Mouse (Mus musculus): ENCODE measurements around the gene Gm28048. TPM values are rescaled to one million over a fixed set of nuclear protein-coding genes. Genes with fewer than 3 reads are reported as not detected.

The Gm28048 gene
- polyA plus RNA-seq, 1 experiment from 2014 or later = 14.0 TPM

DNA sequence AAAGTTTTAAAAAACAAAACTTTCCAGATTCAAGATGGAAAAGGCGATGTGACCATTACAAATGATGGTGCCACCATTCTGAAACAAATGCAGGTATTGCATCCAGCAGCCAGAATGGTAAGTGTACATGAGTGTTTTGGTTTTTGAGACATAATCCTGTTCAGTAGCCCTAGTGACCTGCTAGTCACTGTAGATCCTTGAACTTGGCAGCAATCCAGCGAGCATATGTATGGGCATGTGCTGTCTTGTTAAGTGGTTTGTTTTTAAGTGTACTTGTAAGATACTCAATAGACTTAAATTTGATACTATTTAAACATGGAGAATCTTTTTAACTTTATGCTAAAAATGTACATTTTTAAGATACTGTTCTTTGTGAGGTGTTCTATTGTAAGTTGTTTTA lies 12.4 kb upstream of the Gm28048 start:
- no peak overlapping the region for H3K4me2 ChIP-seq (replicated peaks; ENCODE audit: low read depth)
- ATAC-seq (ENCODE audit: low FRiP score, low TSS enrichment) = no peak
- no peaks in the 10 kb centered on the region for H3K9me3 ChIP-seq (ENCODE audit: control insufficient read depth, low read length)
- H3K36me3 ChIP-seq (ENCODE audit: control insufficient read depth, insufficient read depth, low read length) = peaks cover 8% of the 10 kb centered on the region; the same call in 1 of the 2 replicates
- no peak for DNase-seq (ENCODE audit: low spot score)
- H3K4me3 ChIP-seq (ENCODE audit: low read depth, low read length) = no peak overlapping the region
- no peak overlapping the region for H3K9ac ChIP-seq (ENCODE audit: low read length)
- TF ChIP-seq EP300 (optimal IDR thresholded peaks at IDR 0.05) (no peak), CTCF (IDR thresholded peaks at IDR 0.05; ENCODE audit: low read depth) (no peak)
- no peaks in the 10 kb centered on the region for H3K27me3 ChIP-seq (ENCODE audit: control insufficient read depth, insufficient read depth, low read length)
- no peaks in the 10 kb centered on the region for H3K4me1 ChIP-seq (replicated peaks; ENCODE audit: control insufficient read depth, insufficient read depth)
- WGBS = 80% methylated on average over 2 of the region's 2 CpGs
- no peak overlapping the region for H3K27ac ChIP-seq (replicated peaks)

DNA sequence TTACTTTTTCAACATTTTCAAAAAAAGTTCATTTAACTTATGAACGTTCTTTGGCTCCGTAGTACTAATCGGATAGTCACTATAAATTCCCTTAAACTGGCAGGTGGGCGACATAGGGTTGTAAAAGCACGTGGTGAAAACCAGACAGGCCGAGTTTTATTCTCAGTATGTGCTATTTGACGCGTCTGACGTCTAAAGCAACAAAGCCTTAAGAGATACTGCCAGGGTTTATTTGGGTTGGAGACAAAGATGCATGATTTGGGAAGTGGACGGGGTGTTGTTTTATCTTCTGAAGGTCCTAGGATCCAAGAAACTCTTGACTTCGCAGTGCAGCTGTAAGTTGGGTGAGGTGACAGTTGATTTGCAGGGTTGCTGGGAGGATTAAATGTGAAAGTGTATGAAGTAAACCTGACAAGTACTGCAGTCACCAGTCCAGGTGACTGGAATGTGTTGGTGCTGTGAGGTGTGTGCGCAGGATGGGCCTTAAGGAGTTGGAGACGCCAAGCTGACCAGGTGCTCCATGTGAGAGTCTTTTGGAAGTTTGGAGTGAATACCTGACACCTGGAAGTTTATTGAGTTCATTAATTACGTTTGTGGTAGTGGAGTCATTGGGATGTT lies 9.4 kb upstream of the Gm28048 start:
- Histone ChIP-seq H3K9ac (ENCODE audit: low read length) (peak overlapping the region; percentile 90), H3K36me3 (ENCODE audit: control insufficient read depth, insufficient read depth, low read length) (no peaks in the 10 kb centered on the region), H3K27me3 (ENCODE audit: control insufficient read depth, insufficient read depth, low read length) (no peaks in the 10 kb centered on the region), H3K9me3 (ENCODE audit: control insufficient read depth, low read length) (no peaks in the 10 kb centered on the region), H3K4me3 (ENCODE audit: low read depth, low read length) (peak overlapping the region; percentile 88), H3K4me2 (replicated peaks; ENCODE audit: low read depth) (peak overlapping the region; percentile 50), H3K27ac (replicated peaks) (peak overlapping the region; percentile 84; the same call in 1 of the 2 replicates), H3K4me1 (replicated peaks; ENCODE audit: control insufficient read depth, insufficient read depth) (no peaks in the 10 kb centered on the region)
- 4% methylated on average over 14 of the region's 14 CpGs for WGBS
- DNase-seq (ENCODE audit: low spot score) (no peak), ATAC-seq (ENCODE audit: low FRiP score, low TSS enrichment) (no peak)
- no peak for TF ChIP-seq CTCF (IDR thresholded peaks at IDR 0.05; ENCODE audit: low read depth)
- no peak for TF ChIP-seq EP300 (optimal IDR thresholded peaks at IDR 0.05)

DNA sequence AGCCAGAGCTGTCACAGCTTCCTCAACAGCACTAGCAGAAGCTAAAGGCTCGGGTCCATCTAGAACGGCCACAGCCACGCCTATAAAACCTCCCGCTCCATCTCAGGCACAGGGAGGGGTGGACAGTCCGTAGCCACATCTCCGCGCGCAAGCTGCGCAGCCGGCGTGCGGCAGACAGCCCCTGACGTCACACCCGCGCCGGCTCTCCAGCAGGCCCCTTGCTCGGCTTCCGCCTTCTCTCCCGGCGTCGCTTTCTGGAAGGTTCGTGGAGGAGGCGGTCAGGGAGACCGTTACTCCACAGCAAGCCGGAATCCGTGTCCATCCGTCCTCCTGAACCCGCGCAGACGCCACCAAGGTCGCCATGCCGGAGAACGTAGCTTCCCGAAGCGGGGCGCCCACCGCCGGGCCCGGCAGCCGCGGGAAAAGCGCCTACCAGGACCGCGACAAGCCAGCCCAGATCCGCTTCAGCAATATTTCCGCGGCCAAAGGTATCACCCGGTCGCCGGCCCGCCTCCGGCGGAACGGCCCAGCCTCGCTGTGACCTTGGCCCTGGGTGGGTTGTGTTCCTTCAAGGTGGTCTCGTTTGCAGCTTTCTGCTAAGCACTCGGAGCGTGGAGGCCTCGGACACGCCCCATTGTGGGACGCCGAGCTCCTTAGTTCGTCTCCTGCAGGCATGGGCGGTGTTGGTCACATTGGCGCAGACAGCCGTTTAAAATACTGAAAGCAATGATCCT lies 8.7 kb upstream of the Gm28048 start, which contains the start of gene Cct4:
Gene Cct4, plus strand, starts transcription at position 127 of the 734 bp plus-strand sequence.
- Histone ChIP-seq H3K9ac (ENCODE audit: low read length) (peak within 1 kb of the TSS; percentile 90), H3K36me3 (ENCODE audit: control insufficient read depth, insufficient read depth, low read length) (no peaks in the 10 kb centered on the region), H3K4me2 (replicated peaks; ENCODE audit: low read depth) (peak within 1 kb of the TSS; percentile 50), H3K27ac (replicated peaks) (peak within 1 kb of the TSS; percentile 84), H3K27me3 (ENCODE audit: control insufficient read depth, insufficient read depth, low read length) (no peaks in the 10 kb centered on the region), H3K4me1 (replicated peaks; ENCODE audit: control insufficient read depth, insufficient read depth) (no peaks in the 10 kb centered on the region), H3K4me3 (ENCODE audit: low read depth, low read length) (peak within 1 kb of the TSS; percentile 88), H3K9me3 (ENCODE audit: control insufficient read depth, low read length) (no peaks in the 10 kb centered on the region)
- ATAC-seq (ENCODE audit: low FRiP score, low TSS enrichment) = peak; percentile 98
- under 1% methylated on average over 66 of the region's 66 CpGs for WGBS
- peak; percentile 93 for DNase-seq (ENCODE audit: low spot score)
- no peak for TF ChIP-seq CTCF (IDR thresholded peaks at IDR 0.05; ENCODE audit: low read depth)
- no peak for TF ChIP-seq EP300 (optimal IDR thresholded peaks at IDR 0.05)

DNA sequence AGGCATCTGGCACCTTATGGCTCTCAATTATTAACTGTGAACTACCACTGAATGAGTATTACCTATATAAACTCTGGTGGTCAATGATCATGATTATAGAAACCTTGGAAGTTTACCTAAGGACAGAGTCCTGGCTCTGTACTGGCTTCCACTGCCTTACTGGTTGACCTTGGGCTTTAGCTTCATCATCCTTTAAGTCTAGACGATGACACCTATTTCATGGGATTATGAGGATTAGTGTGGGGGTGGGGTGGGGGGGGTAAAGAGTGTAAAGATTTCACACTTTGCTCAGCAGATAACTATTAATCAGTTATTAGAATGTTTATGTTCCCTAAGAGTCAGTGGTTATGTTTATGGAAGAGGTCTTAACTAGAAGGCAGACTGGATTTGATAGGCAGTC lies 7.9 kb upstream of the Gm28048 start:
- WGBS = 27% methylated on average over 1 of the region's 1 CpGs
- no peak for DNase-seq (ENCODE audit: low spot score)
- ATAC-seq (ENCODE audit: low FRiP score, low TSS enrichment) = 0 out of 2 replicates have a peak, but pooled peaks have one; percentile 0

DNA sequence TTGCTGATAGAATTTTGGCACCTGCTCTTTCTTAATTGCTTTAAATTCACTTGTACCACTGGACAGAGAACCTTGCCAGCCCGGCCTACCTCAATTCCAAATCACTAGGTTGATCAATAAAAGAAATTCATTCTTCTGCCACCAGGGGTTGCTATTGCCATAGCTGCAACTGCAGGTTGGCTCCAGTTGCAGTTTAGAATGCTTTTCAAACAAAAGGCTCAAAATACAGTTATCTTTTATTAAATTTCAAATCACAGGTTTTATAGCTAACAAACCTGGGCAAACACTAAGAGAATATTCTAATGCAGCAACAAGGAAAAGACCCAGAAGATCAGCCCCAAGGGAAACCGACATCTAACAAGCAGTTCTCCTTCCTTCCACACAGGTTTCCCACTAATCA lies 5.5 kb upstream of the Gm28048 start:
- no peaks in the 10 kb centered on the region for H3K9me3 ChIP-seq (ENCODE audit: control insufficient read depth, low read length)
- DNase-seq (ENCODE audit: low spot score) = peak; percentile 26
- no peaks in the 10 kb centered on the region for H3K36me3 ChIP-seq (ENCODE audit: control insufficient read depth, insufficient read depth, low read length)
- H3K27ac ChIP-seq (replicated peaks) = no peak overlapping the region
- TF ChIP-seq EP300 (optimal IDR thresholded peaks at IDR 0.05) (no peak), CTCF (IDR thresholded peaks at IDR 0.05; ENCODE audit: low read depth) (peak; percentile 93)
- ATAC-seq (ENCODE audit: low FRiP score, low TSS enrichment) = no peak
- H3K27me3 ChIP-seq (ENCODE audit: control insufficient read depth, insufficient read depth, low read length) = no peaks in the 10 kb centered on the region
- H3K9ac ChIP-seq (ENCODE audit: low read length) = no peak overlapping the region
- H3K4me1 ChIP-seq (replicated peaks; ENCODE audit: control insufficient read depth, insufficient read depth) = no peaks in the 10 kb centered on the region
- no peak overlapping the region for H3K4me3 ChIP-seq (ENCODE audit: low read depth, low read length)
- 36% methylated on average over 2 of the region's 2 CpGs for WGBS
- no peak overlapping the region for H3K4me2 ChIP-seq (replicated peaks; ENCODE audit: low read depth)

More for the DNA sequence above, 7.9 kb upstream of the Gm28048 start:
- TF ChIP-seq EP300 (optimal IDR thresholded peaks at IDR 0.05) = no peak
- TF ChIP-seq CTCF (IDR thresholded peaks at IDR 0.05; ENCODE audit: low read depth) = no peak
- no peaks in the 10 kb centered on the region for H3K27me3 ChIP-seq (ENCODE audit: control insufficient read depth, insufficient read depth, low read length)
- H3K9me3 ChIP-seq (ENCODE audit: control insufficient read depth, low read length) = no peaks in the 10 kb centered on the region
- peak overlapping the region; percentile 88 for H3K4me3 ChIP-seq (ENCODE audit: low read depth, low read length)
- peak overlapping the region; percentile 90 for H3K9ac ChIP-seq (ENCODE audit: low read length)
- H3K4me2 ChIP-seq (replicated peaks; ENCODE audit: low read depth) = peak overlapping the region; percentile 50
- H3K36me3 ChIP-seq (ENCODE audit: control insufficient read depth, insufficient read depth, low read length) = no peaks in the 10 kb centered on the region
- H3K27ac ChIP-seq (replicated peaks) = peak overlapping the region; percentile 84
- no peaks in the 10 kb centered on the region for H3K4me1 ChIP-seq (replicated peaks; ENCODE audit: control insufficient read depth, insufficient read depth)

DNA sequence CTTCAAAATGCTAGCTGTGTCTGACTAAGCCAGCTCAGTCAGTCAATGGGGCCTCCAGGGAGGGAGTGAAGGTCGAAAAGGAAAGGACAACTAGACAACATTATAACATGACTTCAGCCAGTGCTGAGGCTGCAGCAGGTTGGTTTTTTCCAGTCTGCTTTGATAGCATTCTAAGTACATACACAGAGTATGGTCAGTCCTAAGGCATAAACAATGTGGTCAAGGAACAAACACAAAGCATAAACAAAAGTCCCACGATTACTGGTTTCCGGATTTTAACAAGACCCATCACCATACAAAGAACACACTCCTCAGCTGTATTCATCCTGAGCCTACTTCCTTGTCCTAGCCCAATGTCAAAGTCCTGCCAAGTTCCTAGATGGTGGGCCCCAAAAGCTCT lies 3.6 kb upstream of the Gm28048 start:
- Histone ChIP-seq H3K27ac (replicated peaks) (no peak overlapping the region), H3K9me3 (ENCODE audit: control insufficient read depth, low read length) (no peaks in the 10 kb centered on the region), H3K27me3 (ENCODE audit: control insufficient read depth, insufficient read depth, low read length) (no peaks in the 10 kb centered on the region), H3K4me3 (ENCODE audit: low read depth, low read length) (no peak overlapping the region), H3K4me1 (replicated peaks; ENCODE audit: control insufficient read depth, insufficient read depth) (peaks cover 4% of the 10 kb centered on the region), H3K4me2 (replicated peaks; ENCODE audit: low read depth) (no peak overlapping the region), H3K36me3 (ENCODE audit: control insufficient read depth, insufficient read depth, low read length) (no peaks in the 10 kb centered on the region), H3K9ac (ENCODE audit: low read length) (no peak overlapping the region)
- DNase-seq (ENCODE audit: low spot score) = no peak
- 71% methylated on average over 3 of the region's 3 CpGs for WGBS
- TF ChIP-seq EP300 (optimal IDR thresholded peaks at IDR 0.05) (no peak), CTCF (IDR thresholded peaks at IDR 0.05; ENCODE audit: low read depth) (no peak)
- ATAC-seq (ENCODE audit: low FRiP score, low TSS enrichment) = no peak
